Mouse (Mus musculus): ENCODE results near the gene Vps51. TPM values are rescaled to one million over a fixed set of nuclear protein-coding genes. Genes with fewer than 3 reads are reported as not detected.

Vps51 gene
- polyA plus RNA-seq, 1 experiment = 98.2 TPM

DNA sequence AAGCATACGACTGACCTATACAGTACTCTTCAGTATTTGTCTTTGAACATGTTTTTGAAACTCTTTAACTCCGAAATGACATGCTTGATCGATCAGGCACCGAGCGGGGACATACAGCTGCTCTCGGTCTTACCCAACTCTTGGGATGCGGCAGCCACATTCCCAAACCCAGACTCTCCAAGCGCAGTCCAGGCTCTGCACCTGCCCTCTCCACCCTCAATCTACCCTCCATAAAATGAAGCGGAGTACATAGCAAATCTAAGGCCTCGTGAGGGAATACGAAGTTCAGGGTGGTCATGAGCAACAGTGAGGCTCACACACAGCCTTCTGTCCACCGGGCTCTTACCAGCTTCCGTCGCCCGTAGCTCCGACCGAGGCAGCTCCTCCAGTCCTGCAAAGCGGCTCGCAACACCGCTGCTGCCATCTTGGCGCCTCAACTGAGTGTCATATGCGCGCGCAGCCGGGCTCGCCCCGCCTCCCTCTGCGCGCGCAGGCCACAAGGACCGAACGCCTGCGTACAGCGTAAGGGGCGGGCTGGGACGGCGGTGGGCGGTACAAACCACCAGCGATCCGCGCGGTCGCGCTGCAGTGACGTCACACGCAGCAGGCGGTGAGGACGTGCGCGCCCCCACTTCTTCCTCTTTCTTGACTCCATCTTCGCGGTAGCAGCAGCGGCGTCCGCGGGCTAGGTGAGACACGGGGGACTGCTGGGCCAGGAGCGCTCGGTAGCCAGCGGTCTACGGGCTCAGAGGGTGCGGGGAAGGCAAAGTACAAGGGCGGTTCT is 19.5 kb downstream of the Vps51 start, which contains the start of the genes Mrpl49 and Fau:
Gene Mrpl49, minus strand, starts transcription at position 473 of the 784 bp plus-strand sequence.
Gene Fau, plus strand, starts transcription at position 532 of the 784 bp plus-strand sequence.
- peaks cover 5% of the 10 kb centered on the region; the same call in 1 of the 2 replicates for H3K4me1 ChIP-seq (ENCODE audit: control insufficient read depth, insufficient read depth, low read length)
- H3K4me3 ChIP-seq (ENCODE audit: insufficient read depth, low read length) = peak within 1 kb of the TSS; percentile 57
- TF ChIP-seq CTCF (IDR thresholded peaks at IDR 0.05; ENCODE audit: extremely low read depth, insufficient read depth, low read length) (no peak), POLR2A (IDR thresholded peaks at IDR 0.05; ENCODE audit: extremely low read depth, insufficient read depth, low read length) (peak; percentile 83; the same call in 1 of the 2 replicates)
- H3K27ac ChIP-seq (ENCODE audit: insufficient read depth, low read length) = peak within 1 kb of the TSS; percentile 66

DNA sequence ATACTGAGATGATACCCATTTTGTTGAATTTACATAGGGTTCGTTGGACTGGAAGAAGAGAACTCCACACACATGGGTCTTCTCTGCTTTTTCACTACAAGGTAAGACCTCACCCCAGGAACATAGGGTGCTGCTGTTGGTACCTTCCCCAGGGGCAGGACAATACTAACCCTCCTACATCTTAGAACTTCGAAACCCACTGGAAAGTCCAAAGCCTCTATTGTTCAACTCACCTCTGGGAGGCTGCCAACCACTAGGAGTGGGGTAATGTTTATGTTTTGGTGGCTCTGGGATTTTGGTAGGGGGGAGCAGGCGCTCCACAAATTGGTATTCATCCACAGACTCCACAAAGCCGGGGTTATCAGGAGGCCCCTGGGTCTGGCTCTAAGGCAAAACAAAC is 20.3 kb downstream of the Vps51 start:
- H3K4me3 ChIP-seq (ENCODE audit: insufficient read depth, low read length) = peak overlapping the region; percentile 57; the same call in 1 of the 2 replicates
- no peak for TF ChIP-seq CTCF (IDR thresholded peaks at IDR 0.05; ENCODE audit: extremely low read depth, insufficient read depth, low read length)
- no peak for TF ChIP-seq POLR2A (IDR thresholded peaks at IDR 0.05; ENCODE audit: extremely low read depth, insufficient read depth, low read length)
- H3K4me1 ChIP-seq (ENCODE audit: control insufficient read depth, insufficient read depth, low read length) = peaks cover 3% of the 10 kb centered on the region; the same call in 1 of the 2 replicates
- no peak overlapping the region for H3K27ac ChIP-seq (ENCODE audit: insufficient read depth, low read length)

DNA sequence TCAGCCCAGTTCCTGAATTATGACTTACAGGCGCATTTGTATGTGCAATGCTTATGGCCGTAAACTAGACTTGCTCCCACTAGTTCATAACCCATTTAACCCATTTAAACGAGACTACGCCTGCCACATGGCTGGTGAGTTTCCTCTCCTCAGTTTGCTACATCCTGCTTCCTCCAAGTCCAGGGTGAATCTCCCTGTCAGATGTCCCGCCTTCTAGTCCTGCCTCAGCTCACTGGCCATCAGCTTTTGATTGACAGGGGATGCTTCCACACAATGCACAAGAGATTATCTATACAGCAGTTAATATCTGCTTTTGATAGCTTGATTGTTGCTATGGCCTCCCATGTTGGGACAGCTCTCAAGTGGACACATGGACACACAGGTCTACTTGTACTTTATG is 22.7 kb downstream of the Vps51 start:
- Histone ChIP-seq H3K4me1 (ENCODE audit: control insufficient read depth, insufficient read depth, low read length) (peaks cover 3% of the 10 kb centered on the region; the same call in 1 of the 2 replicates), H3K4me3 (ENCODE audit: insufficient read depth, low read length) (no peak overlapping the region), H3K27ac (ENCODE audit: insufficient read depth, low read length) (no peak overlapping the region)
- TF ChIP-seq CTCF (IDR thresholded peaks at IDR 0.05; ENCODE audit: extremely low read depth, insufficient read depth, low read length) (no peak), POLR2A (IDR thresholded peaks at IDR 0.05; ENCODE audit: extremely low read depth, insufficient read depth, low read length) (no peak)

DNA sequence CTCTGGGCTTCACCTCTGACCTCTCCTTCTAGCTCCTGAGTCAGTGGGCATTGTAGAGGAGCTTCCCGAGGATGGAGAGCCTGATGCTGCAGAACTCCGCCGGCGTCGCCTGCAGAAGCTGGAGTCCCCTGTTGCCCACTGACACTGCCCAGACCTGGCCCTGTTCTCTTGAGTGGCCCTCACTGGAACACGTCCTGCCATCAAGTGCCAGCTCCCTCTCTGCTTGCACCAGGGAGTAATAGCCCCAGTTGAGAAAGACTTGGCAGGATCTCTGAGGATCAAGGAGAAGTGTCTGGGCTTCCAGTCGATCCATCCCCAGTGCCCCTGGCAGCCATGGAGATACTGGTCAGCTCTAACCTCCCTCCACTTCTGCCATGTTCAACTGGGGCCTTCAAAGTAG is 24.5 kb downstream of the Vps51 start:
- Histone ChIP-seq H3K4me1 (ENCODE audit: control insufficient read depth, insufficient read depth, low read length) (peaks cover 5% of the 10 kb centered on the region), H3K4me3 (ENCODE audit: insufficient read depth, low read length) (no peak overlapping the region), H3K27ac (ENCODE audit: insufficient read depth, low read length) (no peak overlapping the region)
- TF ChIP-seq CTCF (IDR thresholded peaks at IDR 0.05; ENCODE audit: extremely low read depth, insufficient read depth, low read length) = no peak
- no peak for TF ChIP-seq POLR2A (IDR thresholded peaks at IDR 0.05; ENCODE audit: extremely low read depth, insufficient read depth, low read length)

DNA sequence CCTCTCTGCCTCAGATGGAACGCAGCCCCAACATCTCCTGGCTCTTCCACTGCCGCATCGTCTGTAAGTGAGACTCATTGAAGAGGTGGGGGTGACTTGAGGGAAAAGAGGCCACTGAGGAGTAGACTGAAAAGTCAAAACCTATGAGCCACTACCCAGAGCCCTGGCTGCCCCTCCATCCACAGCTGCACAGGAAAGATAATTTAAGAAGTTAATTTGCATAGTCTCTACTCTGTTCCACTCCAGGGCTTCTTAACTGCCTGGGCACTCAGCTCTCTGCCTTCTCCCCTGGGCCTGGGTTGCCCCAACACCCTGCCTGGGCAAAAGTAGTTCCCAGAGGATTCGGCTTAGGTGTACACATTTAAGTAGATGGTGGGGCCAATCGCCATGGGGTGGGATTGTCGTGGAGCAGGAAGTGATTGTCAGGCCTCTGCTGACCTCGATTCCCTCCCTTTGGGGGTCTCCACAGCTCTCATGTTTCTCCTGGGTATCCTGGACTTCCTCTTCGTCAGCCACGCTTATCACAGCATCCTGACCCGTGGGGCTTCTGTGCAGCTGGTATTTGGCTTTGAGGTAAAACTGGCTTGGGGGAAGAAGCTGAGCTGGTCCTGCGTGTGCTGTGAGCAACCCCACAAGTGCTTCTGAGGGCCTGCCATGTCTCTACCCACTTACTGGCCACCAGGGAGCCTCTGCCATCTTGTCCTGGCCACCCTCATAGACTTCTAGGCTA is 28.2 kb downstream of the Vps51 start:
- Histone ChIP-seq H3K4me3 (ENCODE audit: insufficient read depth, low read length) (no peak overlapping the region), H3K27ac (ENCODE audit: insufficient read depth, low read length) (no peak overlapping the region)
- TF ChIP-seq CTCF (IDR thresholded peaks at IDR 0.05; ENCODE audit: extremely low read depth, insufficient read depth, low read length) (no peak), POLR2A (IDR thresholded peaks at IDR 0.05; ENCODE audit: extremely low read depth, insufficient read depth, low read length) (no peak)

DNA sequence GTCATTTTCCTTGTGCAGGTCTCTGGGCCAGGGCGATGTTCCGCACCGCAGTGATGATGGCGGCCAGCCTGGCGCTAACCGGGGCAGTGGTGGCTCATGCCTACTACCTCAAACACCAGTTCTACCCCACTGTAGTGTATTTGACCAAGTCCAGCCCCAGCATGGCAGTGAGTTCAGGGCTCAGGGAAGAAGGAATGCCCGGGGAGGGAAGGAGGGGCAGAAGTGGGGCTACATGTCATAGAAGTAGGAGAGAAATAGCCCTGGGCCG is 29.2 kb downstream of the Vps51 start:
- Histone ChIP-seq H3K4me1 (ENCODE audit: control insufficient read depth, insufficient read depth, low read length) (peaks cover 6% of the 10 kb centered on the region), H3K27ac (ENCODE audit: insufficient read depth, low read length) (no peak overlapping the region), H3K4me3 (ENCODE audit: insufficient read depth, low read length) (peak overlapping the region; percentile 81)
- TF ChIP-seq CTCF (IDR thresholded peaks at IDR 0.05; ENCODE audit: extremely low read depth, insufficient read depth, low read length) (no peak), POLR2A (IDR thresholded peaks at IDR 0.05; ENCODE audit: extremely low read depth, insufficient read depth, low read length) (no peak)

More for the DNA sequence above, 28.2 kb downstream of the Vps51 start:
- H3K4me1 ChIP-seq (ENCODE audit: control insufficient read depth, insufficient read depth, low read length) = peaks cover 6% of the 10 kb centered on the region

DNA sequence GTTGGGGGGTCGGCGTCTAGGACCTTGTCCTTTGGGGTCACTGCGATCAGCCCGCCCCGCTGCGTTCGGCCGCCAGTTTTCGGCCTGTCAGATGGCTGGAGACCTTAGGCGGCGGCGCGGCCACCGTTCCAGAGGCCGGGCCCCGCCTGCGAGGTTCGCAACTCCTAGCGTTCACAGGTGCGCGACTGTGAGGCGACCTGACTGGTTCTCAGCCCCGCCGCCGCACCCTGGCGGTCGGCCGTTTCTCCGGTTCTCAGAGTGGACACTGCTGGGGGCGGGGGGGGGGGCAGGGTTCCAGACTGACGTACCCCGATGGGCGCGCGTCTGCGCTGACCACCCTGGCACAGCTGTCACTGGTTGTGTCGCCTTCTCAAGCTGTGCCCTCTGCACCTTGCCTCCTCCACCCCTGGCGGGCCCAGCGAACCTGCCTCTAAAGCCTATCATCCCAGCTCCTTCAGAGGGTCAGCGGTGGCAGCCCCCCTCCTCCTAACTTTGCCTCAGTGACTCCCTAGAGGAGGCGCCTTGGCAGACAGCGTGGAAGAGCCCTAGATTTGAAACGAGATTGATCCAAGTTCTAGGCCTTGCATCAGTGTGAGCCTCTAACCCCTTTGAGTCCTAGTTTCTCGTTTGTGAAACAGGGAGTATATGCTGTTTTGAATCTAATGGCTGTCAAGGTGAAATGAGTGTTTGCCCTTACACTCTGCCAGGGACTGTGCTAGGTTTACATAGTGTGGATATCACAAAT is 29.7 kb downstream of the Vps51 start:
- Histone ChIP-seq H3K4me1 (ENCODE audit: control insufficient read depth, insufficient read depth, low read length) (peaks cover 6% of the 10 kb centered on the region), H3K27ac (ENCODE audit: insufficient read depth, low read length) (peak overlapping the region; percentile 48; the same call in 1 of the 2 replicates), H3K4me3 (ENCODE audit: insufficient read depth, low read length) (peak overlapping the region; percentile 81)
- TF ChIP-seq POLR2A (IDR thresholded peaks at IDR 0.05; ENCODE audit: extremely low read depth, insufficient read depth, low read length) (no peak), CTCF (IDR thresholded peaks at IDR 0.05; ENCODE audit: extremely low read depth, insufficient read depth, low read length) (no peak)

DNA sequence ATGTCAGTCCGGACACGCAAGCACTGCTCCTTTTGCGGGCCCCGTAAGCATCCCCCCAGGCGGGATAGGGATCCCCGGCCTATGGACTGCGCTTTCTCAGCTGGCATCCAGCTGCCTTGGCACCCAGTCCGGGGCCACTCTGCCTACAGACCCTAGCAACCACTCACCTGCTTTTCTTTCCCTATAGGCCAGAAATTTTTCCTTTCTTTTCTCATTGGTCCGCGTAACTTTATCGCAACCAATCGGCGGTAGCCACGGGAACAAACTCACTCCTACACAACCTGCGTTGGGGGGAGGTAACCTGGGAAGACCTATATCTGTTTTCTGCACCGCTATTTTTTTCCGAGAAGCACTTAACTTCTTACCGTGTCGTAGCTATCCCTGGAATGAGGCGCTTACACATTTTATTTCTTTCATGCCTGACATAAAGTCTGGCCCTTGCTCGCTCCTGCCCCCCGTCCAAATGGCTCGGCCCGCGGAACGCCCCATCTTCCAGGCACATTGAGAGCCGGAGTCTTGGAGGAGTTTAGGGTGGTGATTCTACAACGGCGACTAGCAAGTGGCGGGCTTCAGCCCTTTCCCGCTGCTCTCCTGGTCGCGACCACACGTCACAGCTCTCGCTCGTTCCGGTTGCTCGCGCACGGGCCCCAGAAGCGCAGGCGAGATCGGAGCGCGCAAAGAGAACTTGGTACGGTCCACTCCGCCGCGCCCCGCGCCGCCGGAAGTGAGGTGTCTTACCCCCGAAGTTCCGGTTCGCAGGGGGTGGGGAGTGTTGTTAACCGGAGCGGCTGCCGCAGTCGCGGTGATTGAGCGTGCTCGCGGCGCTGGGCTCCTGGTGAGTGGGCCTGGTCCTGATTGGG is 30.5 kb downstream of the Vps51 start, which contains the start of gene Syvn1:
Gene Syvn1, plus strand, starts transcription at position 283 of the 860 bp plus-strand sequence.
- H3K27ac ChIP-seq (ENCODE audit: insufficient read depth, low read length) = peak within 1 kb of the TSS; percentile 95
- H3K4me3 ChIP-seq (ENCODE audit: insufficient read depth, low read length) = peak within 1 kb of the TSS; percentile 81
- peaks cover 6% of the 10 kb centered on the region for H3K4me1 ChIP-seq (ENCODE audit: control insufficient read depth, insufficient read depth, low read length)
- no peak for TF ChIP-seq CTCF (IDR thresholded peaks at IDR 0.05; ENCODE audit: extremely low read depth, insufficient read depth, low read length)
- peak; percentile 79 for TF ChIP-seq POLR2A (IDR thresholded peaks at IDR 0.05; ENCODE audit: extremely low read depth, insufficient read depth, low read length)
